Mouse (Mus musculus): ENCODE results near the gene Hmcn2.

Hmcn2 gene

GRCm38 (mm10) chr2:31382952-31383351, 68.7 kb downstream of the Hmcn2 start:
- peak; percentile 67 for DNase-seq (ENCODE audit: low read depth, low spot score)

- peak; percentile 33 for DNase-seq (ENCODE audit: low read depth, low spot score)
Observed at GRCm38 (mm10) chr2:31416968-31417367, 102.8 kb downstream of the Hmcn2 start.

GRCm38 (mm10) chr2:31418021-31418420, 103.8 kb downstream of the Hmcn2 start:
- no peak for DNase-seq (ENCODE audit: low read depth, low spot score)

- peak; percentile 92 for DNase-seq (ENCODE audit: low read depth, low spot score)
Observed at GRCm38 (mm10) chr2:31418571-31418970, 104.4 kb downstream of the Hmcn2 start.

- DNase-seq (ENCODE audit: low read depth, low spot score), result peak; percentile 44
Observed at GRCm38 (mm10) chr2:31420914-31421313, 106.7 kb downstream of the Hmcn2 start.

GRCm38 (mm10) chr2:31422576-31422975, 108.4 kb downstream of the Hmcn2 start:
- DNase-seq (ENCODE audit: low read depth, low spot score), result peak; percentile 58

GRCm38 (mm10) chr2:31431477-31431876, 117.3 kb downstream of the Hmcn2 start:
- no peak for DNase-seq (ENCODE audit: low read depth, low spot score)

- no peak for DNase-seq (ENCODE audit: low read depth, low spot score)
Observed at GRCm38 (mm10) chr2:31434746-31435145, 120.5 kb downstream of the Hmcn2 start.

- DNase-seq (ENCODE audit: low read depth, low spot score), result peak; percentile 64
Observed at GRCm38 (mm10) chr2:31435567-31435966, 121.4 kb downstream of the Hmcn2 start.

GRCm38 (mm10) chr2:31437480-31438245, 123.4 kb downstream of the Hmcn2 start:
- no peak for DNase-seq (ENCODE audit: low read depth, low spot score)

GRCm38 (mm10) chr2:31439576-31439975, 125.4 kb downstream of the Hmcn2 start:
- no peak for DNase-seq (ENCODE audit: low read depth, low spot score)

- peak; percentile 60 for DNase-seq (ENCODE audit: low read depth, low spot score)
Observed at GRCm38 (mm10) chr2:31442480-31443160, 128.4 kb downstream of the Hmcn2 start.

GRCm38 (mm10) chr2:31446036-31446435, 131.8 kb downstream of the Hmcn2 start:
- DNase-seq (ENCODE audit: low read depth, low spot score), result no peak

GRCm38 (mm10) chr2:31446456-31446855, 132.2 kb downstream of the Hmcn2 start:
- DNase-seq (ENCODE audit: low read depth, low spot score), result peak; percentile 77

GRCm38 (mm10) chr2:31447536-31447935, 133.3 kb downstream of the Hmcn2 start:
- DNase-seq (ENCODE audit: low read depth, low spot score), result no peak

- DNase-seq (ENCODE audit: low read depth, low spot score), result no peak
Observed at GRCm38 (mm10) chr2:31448756-31449440, 134.7 kb downstream of the Hmcn2 start.

GRCm38 (mm10) chr2:31449441-31449815, 135.2 kb downstream of the Hmcn2 start:
- no peak for DNase-seq (ENCODE audit: low read depth, low spot score)

- DNase-seq (ENCODE audit: low read depth, low spot score), result no peak
Observed at GRCm38 (mm10) chr2:31449902-31450301, 135.7 kb downstream of the Hmcn2 start.

- no peak for DNase-seq (ENCODE audit: low read depth, low spot score)
Observed at GRCm38 (mm10) chr2:31450661-31451060, 136.4 kb downstream of the Hmcn2 start.

- DNase-seq (ENCODE audit: low read depth, low spot score), result no peak
Observed at GRCm38 (mm10) chr2:31451530-31451929, 137.3 kb downstream of the Hmcn2 start.

- no peak for DNase-seq (ENCODE audit: low read depth, low spot score)
Observed at GRCm38 (mm10) chr2:31453011-31453410, 138.8 kb downstream of the Hmcn2 start.

GRCm38 (mm10) chr2:31453559-31454177, 139.5 kb downstream of the Hmcn2 start:
- peak; percentile 91 for DNase-seq (ENCODE audit: low read depth, low spot score)
